Mouse (Mus musculus) lung, adult 18-20 months (tissue): ENCODE measurements around the gene Ctsh.
A peak's percentile ranks its signal among the peaks of the same experiment; 100 is the strongest.
"Not testable (repeated sequence)": the region's sequence is repeated elsewhere in the genome, so short reads cannot be mapped to it uniquely, and the experiment has no call there.

Source experiments
- DNase-seq, 2 experiments: peaks; one replicate each; pipeline ENCODE4 v3.0.0; 2022; ENCODE audit warnings: mixed read lengths in 2 of 2

Ctsh gene

DNA sequence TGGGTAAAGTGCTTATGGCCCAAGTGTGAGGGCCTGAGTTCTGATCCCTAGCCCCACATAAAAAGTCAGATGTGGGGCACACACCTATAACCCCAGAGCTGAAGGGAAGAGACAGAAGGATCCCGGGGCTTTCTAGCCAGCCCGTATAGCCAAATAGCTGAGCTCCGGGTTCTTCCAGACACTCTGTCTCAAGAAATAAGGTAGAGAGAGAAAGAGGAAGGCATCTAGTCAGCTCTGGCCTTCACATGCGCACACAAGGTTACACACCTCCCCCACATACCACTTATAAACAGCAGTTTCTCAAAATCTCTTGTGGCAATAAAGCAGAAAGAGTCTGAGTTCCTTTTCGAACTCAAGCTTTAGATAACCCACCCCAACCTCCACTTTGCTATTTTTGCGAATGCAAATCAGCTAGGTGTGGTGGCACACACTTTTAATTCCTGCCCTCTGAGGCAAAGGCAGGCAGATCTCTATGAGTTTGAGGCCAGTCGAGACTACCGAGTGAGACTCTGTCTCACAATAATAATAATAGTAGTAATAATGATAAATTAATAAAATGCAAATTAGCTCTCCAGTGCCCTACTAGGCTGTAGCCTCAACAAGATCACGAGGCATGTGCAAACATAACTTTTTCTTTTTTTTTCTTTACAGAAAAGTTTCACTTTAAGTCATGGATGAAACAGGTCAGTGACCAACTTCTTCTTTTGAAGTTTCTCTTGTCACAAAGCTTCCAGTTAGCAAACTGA is 6.0 kb downstream of the Ctsh start:
- DNase-seq = peak in 1 of 2 experiments; percentile 25

- no peak for DNase-seq
These were observed 6.6 kb downstream of the Ctsh start for GRCm38 (mm10) chr9:90060574-90060875.

GRCm38 (mm10) chr9:90060932-90061331 is 7.0 kb downstream of the Ctsh start:
- not testable (repeated sequence) for DNase-seq

DNA sequence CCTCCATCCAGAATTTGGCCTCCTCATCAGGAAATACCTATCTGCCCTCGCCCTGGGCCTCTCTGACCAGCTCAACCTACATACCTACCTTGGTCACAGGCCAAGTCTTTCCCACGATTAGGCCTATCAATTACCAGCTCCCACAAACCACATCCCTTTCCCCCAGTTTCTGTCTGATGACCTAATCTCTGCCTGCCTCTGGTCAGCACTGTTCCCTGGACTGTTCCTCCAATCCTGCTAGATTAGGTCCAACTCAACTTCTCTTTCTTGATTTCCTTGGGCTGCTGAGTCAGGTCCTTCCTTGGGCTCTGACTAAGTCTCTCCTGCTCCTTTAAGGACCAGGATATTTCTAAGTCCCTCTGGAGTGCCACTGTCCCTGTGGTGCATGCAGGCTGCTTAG is 13.4 kb downstream of the Ctsh start:
- no peak for DNase-seq

GRCm38 (mm10) chr9:90068786-90069185 is 14.8 kb downstream of the Ctsh start:
- no peak for DNase-seq

GRCm38 (mm10) chr9:90069485-90069884 is 15.5 kb downstream of the Ctsh start:
- DNase-seq = peak; percentile 85 to 91

DNA sequence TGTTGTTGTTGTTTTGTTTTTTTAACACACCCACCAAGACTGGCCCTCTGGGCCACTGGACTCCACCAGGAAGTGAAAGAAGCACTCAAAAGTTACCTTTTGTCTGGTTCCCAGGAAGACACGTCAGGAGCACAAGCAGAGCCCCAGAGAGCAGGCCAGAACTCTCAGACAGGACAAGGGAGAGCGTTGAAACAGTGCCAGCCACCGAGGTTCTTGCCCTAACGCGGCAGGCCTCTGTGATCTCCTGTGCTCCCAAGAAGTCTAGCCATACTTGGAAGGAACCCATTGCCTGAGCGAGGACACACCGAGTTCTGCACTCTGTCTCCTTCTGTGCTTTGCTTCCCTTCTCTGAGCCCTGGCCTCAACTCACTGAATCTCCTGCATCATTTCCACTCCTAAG is 16.2 kb downstream of the Ctsh start:
- peak in 1 of 2 experiments; percentile 29 for DNase-seq

DNA sequence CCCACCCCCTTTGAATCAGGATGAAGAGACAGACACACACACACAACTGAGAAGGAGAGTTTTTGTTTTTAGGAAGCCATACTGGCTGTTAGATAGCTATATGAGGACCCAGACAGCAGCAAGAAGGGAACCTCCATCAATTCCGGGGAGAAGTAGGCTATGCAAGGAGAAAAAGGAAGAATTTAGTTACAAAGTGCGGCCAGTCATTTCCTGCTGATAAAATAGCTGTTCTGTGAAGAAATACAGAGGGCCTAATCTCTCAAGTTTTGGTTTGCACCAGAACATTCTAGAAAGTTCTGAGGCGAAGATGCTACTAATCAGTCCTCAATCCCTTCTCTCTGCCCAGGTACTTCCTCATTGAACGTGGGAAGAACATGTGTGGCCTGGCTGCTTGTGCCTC is 21.4 kb downstream of the Ctsh start:
- no peak for DNase-seq

DNA sequence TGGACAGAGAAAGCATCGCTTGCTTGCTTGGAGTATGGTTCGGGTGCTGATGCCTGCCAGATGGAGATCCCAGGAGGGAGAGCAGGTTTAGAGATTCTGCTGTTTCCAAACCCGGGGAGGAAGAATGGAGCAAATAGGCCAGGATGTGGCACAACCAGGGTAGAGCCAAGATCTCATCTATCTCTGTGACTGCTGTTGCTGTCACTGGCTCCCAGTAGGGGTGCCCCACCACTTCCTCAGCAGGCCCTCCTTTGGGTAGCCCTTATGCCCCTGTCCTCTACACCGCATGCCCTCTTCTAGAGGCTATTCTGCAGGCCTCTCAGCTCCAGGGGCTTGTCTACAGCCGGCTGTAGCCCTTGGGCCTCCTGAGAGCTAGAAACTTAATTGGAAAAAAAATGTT is 22.2 kb downstream of the Ctsh start:
- no peak for DNase-seq

DNA sequence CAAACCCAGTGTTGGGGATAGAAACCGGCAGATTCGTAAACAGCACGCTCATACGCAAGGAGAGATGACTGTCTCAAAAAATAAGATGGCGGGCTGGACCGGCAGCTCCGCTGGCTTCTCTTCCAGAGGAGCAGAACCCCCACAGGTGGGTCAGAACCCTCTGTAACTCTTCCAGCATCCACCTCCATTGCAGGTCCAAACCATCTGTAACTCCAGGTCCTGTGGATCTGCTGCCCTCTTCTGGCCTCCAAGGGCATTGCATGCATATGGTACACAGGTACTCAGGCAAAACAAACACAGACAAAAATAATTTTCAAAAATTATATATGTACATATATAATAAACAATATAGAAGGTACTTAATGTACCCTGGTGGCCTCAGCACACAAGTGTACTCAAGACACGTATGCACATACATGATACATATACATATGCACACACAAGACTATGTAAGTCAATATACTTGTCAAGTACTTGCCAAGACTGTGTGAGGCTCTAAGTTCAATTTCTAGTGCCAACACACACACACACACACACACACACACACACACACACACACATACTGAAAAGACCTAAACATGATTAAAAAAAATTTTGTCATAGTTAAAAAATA is 23.0 kb downstream of the Ctsh start:
- peak; percentile 70 to 75 for DNase-seq

- DNase-seq = not testable (repeated sequence)
These were observed 28.0 kb downstream of the Ctsh start for GRCm38 (mm10) chr9:90081961-90082360.

DNA sequence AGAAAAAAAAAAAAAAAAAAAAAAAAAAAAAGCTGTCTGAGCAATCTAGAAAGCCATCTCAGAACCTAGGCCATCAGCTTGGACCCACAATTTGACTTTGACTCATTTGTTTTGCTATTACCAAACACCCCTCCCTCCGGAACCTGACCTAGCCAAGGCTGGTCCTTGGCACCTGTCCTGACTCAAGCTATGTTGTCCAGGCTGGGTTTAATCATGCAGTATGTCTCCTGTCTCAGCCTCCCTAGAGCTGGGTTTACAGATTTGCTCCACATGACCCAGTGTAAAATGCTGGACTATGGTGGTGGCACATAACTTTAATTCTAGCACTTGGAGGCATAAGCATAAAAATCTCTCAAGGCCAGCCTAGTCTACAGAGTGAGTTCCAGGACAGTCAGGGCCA is 29.0 kb downstream of the Ctsh start:
- no peak for DNase-seq

- no peak for DNase-seq
These were observed 30.2 kb downstream of the Ctsh start for GRCm38 (mm10) chr9:90084152-90084551.

GRCm38 (mm10) chr9:90084766-90085468 is 31.0 kb downstream of the Ctsh start:
- DNase-seq = no peak

- no peak for DNase-seq
These were observed 34.0 kb downstream of the Ctsh start for GRCm38 (mm10) chr9:90087906-90088485.

GRCm38 (mm10) chr9:90089339-90090104 is 35.6 kb downstream of the Ctsh start:
- no peak for DNase-seq

GRCm38 (mm10) chr9:90098934-90099333 is 45.0 kb downstream of the Ctsh start:
- no peak for DNase-seq

GRCm38 (mm10) chr9:90100760-90101159 is 46.8 kb downstream of the Ctsh start:
- DNase-seq = no peak

DNA sequence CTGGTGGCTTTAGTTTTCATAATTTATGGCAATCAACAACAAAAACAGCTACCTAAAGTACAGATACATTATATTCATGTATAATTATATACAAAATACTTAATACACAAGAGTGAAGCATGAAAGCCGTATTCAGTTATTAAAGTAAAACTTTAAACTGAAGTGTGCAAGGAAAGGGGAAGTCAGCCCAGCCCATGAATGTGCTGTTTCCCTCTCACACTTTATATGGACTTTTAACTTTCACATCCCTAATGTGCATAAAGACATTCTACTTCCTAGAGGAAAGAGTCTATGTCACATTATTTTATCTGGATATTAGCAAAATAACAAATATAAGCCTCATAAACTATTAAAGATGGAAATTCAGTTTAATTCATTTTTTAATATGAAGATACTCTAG is 51.5 kb downstream of the Ctsh start:
- no peak for DNase-seq

- no peak for DNase-seq
These were observed 53.0 kb downstream of the Ctsh start for GRCm38 (mm10) chr9:90106915-90107314.

- DNase-seq = no peak
These were observed 54.3 kb downstream of the Ctsh start for GRCm38 (mm10) chr9:90108272-90108671.

GRCm38 (mm10) chr9:90109386-90109785 is 55.4 kb downstream of the Ctsh start:
- no peak for DNase-seq

DNA sequence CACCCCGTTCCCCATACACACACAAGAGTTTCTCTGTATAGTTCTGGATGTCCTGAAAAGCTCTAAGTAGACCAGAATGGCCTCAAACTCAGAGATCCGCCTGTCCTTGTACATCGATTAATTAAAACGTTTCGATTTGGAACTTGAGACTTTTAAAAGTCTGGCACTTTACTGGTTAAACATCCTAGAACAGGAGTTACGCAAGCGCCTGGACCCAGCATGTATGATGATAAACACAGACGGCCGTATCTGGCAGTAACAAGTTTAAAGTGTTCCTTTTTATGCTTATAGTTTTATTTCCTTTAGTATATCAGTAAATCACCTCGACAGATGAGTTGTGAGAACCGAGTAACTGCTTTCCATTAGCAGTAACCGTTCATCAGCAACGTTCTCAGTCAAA is 59.2 kb downstream of the Ctsh start:
- DNase-seq = peak in 1 of 2 experiments; percentile 34
